In the genomic region with DNA sequence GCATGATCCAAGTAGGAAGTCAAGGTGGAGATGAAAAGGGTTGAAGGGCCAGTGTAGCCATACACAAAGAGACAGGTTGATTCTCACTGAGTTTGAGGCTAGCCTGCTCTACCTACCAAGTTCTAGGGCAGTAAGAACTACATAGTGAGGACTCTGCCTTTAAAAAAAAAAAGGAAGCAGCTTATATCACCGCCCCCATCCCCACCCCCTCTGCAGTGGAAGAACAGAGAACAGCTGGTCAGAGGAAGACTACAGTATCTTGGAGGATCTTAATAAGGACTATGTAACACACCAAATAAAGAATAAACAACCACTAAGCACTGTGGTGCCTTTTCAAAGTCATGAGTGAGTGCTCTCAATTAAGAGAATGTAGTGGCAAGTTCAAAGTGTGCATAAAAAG, we compare ENCODE assay signal across 28 mouse cellular contexts.
DNase-seq lines count a peak whose midpoint lies in the region; ATAC-seq lines count a peak whose summit lies in the region.
"Had no signal": no experiment of that assay in that cellular context is flagged by ENCODE, and none has a peak within 500 bp of the region (broad histone marks: within the 10 kb centered on the region; RNA-seq: fewer than 3 reads in every experiment).

No protein-coding gene starts in this region.

- no peak overlapping the region for H3K9ac ChIP-seq in forebrain, embryonic 11.5 days (ENCODE audit: low read length)
- H3K9ac ChIP-seq in forebrain, embryonic 14.5 days (ENCODE audit: low read length), result no peak overlapping the region
- H3K9ac ChIP-seq: embryonic facial prominence, embryonic 12.5 days; embryonic facial prominence, embryonic 15.5 days; forebrain, embryonic 12.5 days; heart, embryonic 13.5 days; hindbrain, embryonic 14.5 days had no signal

- DNase-seq in forebrain, embryonic 11.5 days (ENCODE audit: low spot score), result peak; percentile 2
- no peak for DNase-seq in forebrain, embryonic 14.5 days (ENCODE audit: low spot score)
- DNase-seq in lung, postnatal 10 days, result peak; percentile 28
- DNase-seq in lung, postnatal 14 days, result no peak
- no peak for DNase-seq in midbrain, embryonic 10.5 days (ENCODE audit: low spot score)
- DNase-seq in embryo, embryonic 10 days (ENCODE audit: low spot score), result no peak
- DNase-seq: adrenal gland, postnatal 10 days; adrenal gland, postnatal 36 days; B cell, adult 2 months; cerebellum, adult 18-20 months; cerebellum, adult 9-10 months; gastrocnemius, postnatal 10 days; gastrocnemius, postnatal 36 days; heart, adult 18-20 months; heart, postnatal 14 days; heart, postnatal 4 days had no signal

- H3K36me3 ChIP-seq in forebrain, embryonic 11.5 days (ENCODE audit: control insufficient read depth, insufficient read depth, low read length), result no peaks in the 10 kb centered on the region
- no peaks in the 10 kb centered on the region for H3K36me3 ChIP-seq in forebrain, embryonic 14.5 days (ENCODE audit: control insufficient read depth, insufficient read depth, low read length)
- H3K36me3 ChIP-seq in midbrain, embryonic 10.5 days, result peaks cover 4% of the 10 kb centered on the region
- H3K36me3 ChIP-seq: embryonic facial prominence, embryonic 12.5 days; embryonic facial prominence, embryonic 15.5 days; forebrain, embryonic 12.5 days; heart, embryonic 13.5 days had no signal

- H3K4me1 ChIP-seq in forebrain, embryonic 11.5 days (replicated peaks; ENCODE audit: control insufficient read depth, insufficient read depth, low read length), result no peaks in the 10 kb centered on the region
- no peaks in the 10 kb centered on the region for H3K4me1 ChIP-seq in forebrain, embryonic 14.5 days (ENCODE audit: control insufficient read depth, insufficient read depth, low read length)
- peaks cover under 1% of the 10 kb centered on the region; the same call in 1 of the 2 replicates for H3K4me1 ChIP-seq in midbrain, embryonic 10.5 days
- H3K4me1 ChIP-seq: embryonic facial prominence, embryonic 12.5 days; heart, embryonic 13.5 days had no signal

- no peak overlapping the region for H3K27ac ChIP-seq in forebrain, embryonic 11.5 days (ENCODE audit: low read depth, low read length)
- H3K27ac ChIP-seq in forebrain, embryonic 14.5 days (ENCODE audit: low read depth, low read length), result no peak overlapping the region
- no peak overlapping the region for H3K27ac ChIP-seq in midbrain, embryonic 10.5 days (replicated peaks)
- H3K27ac ChIP-seq: embryonic facial prominence, embryonic 12.5 days; embryonic facial prominence, embryonic 15.5 days; forebrain, embryonic 12.5 days; heart, embryonic 13.5 days; hindbrain, embryonic 14.5 days; hindbrain, postnatal 0 days had no signal

- H3K27me3 ChIP-seq in forebrain, embryonic 11.5 days (ENCODE audit: control insufficient read depth, insufficient read depth, low read length), result no peaks in the 10 kb centered on the region
- H3K27me3 ChIP-seq in forebrain, embryonic 14.5 days (replicated peaks; ENCODE audit: control insufficient read depth, insufficient read depth, low read length), result no peaks in the 10 kb centered on the region
- H3K27me3 ChIP-seq in midbrain, embryonic 10.5 days (ENCODE audit: low read depth, poor library complexity, severe bottlenecking), result no peaks in the 10 kb centered on the region
- H3K27me3 ChIP-seq: embryonic facial prominence, embryonic 12.5 days; embryonic facial prominence, embryonic 15.5 days; Patski had no signal

- no peak overlapping the region for H3K4me2 ChIP-seq in forebrain, embryonic 11.5 days (ENCODE audit: low read depth, low read length, severe bottlenecking)
- H3K4me2 ChIP-seq in forebrain, embryonic 14.5 days (ENCODE audit: low read length), result no peak overlapping the region
- H3K4me2 ChIP-seq: embryonic facial prominence, embryonic 12.5 days; embryonic facial prominence, embryonic 15.5 days; forebrain, embryonic 12.5 days; heart, embryonic 13.5 days; hindbrain, embryonic 14.5 days had no signal

- H3K9me3 ChIP-seq in forebrain, embryonic 11.5 days (ENCODE audit: control insufficient read depth, low read length), result no peaks in the 10 kb centered on the region
- H3K9me3 ChIP-seq in forebrain, embryonic 14.5 days (replicated peaks; ENCODE audit: control insufficient read depth, low read length), result no peaks in the 10 kb centered on the region
- H3K9me3 ChIP-seq in midbrain, embryonic 10.5 days (replicated peaks), result no peaks in the 10 kb centered on the region
- H3K9me3 ChIP-seq: embryonic facial prominence, embryonic 12.5 days; embryonic facial prominence, embryonic 15.5 days; forebrain, embryonic 12.5 days; heart, embryonic 13.5 days had no signal

- WGBS in forebrain, embryonic 11.5 days, result 64% methylated on average over 1 of the region's 1 CpGs
- WGBS in forebrain, embryonic 14.5 days, result 82% methylated on average over 1 of the region's 1 CpGs
- WGBS in midbrain, embryonic 10.5 days, result 91% methylated on average over 1 of the region's 1 CpGs

- no peak for ATAC-seq in forebrain, embryonic 11.5 days (replicated peaks; ENCODE audit: low FRiP score)
- ATAC-seq in forebrain, embryonic 14.5 days, result no peak
- peak; percentile 72 for ATAC-seq in common myeloid progenitor, adult 5-6 weeks (replicated peaks; ENCODE audit: low read depth, poor library complexity, severe bottlenecking)
- peak; percentile 87 for ATAC-seq in megakaryocyte progenitor cell, adult 5-6 weeks (replicated peaks; ENCODE audit: poor library complexity)
- ATAC-seq: forebrain, embryonic 16.5 days; hindbrain, postnatal 0 days; inflammation-experienced regulatory T-cells, adult 6 months; intestine, embryonic 16.5 days; Patski had no signal

- no peak overlapping the region for H3K4me3 ChIP-seq in forebrain, embryonic 11.5 days (ENCODE audit: low read depth, low read length)
- no peak overlapping the region for H3K4me3 ChIP-seq in forebrain, embryonic 14.5 days (ENCODE audit: low read depth, low read length)
- no peak overlapping the region for H3K4me3 ChIP-seq in midbrain, embryonic 10.5 days
- H3K4me3 ChIP-seq: embryonic facial prominence, embryonic 12.5 days; embryonic facial prominence, embryonic 15.5 days; forebrain, embryonic 12.5 days; heart, embryonic 13.5 days had no signal

Comparison
In these comparisons a context has a peak if more than half of its experiments do, and no peak if none do; other contexts are left out.
1. DNase-seq: peak in forebrain, embryonic 11.5 days (single experiment) and lung, postnatal 10 days (single experiment); none in forebrain, embryonic 14.5 days (single experiment), lung, postnatal 14 days (single experiment), midbrain, embryonic 10.5 days (single experiment) and embryo, embryonic 10 days (single experiment).
2. ATAC-seq: peak in common myeloid progenitor, adult 5-6 weeks (single experiment) and megakaryocyte progenitor cell, adult 5-6 weeks (single experiment); none in forebrain, embryonic 11.5 days (single experiment) and forebrain, embryonic 14.5 days (single experiment).